Mouse (Mus musculus) adrenal gland, adult (tissue): ENCODE results near the gene Lrrc55.
A peak's percentile ranks its signal among the peaks of the same experiment; 100 is the strongest.

ENCODE experiments used
- DNase-seq, 2 experiments: peaks; one replicate each; pipeline ENCODE4 v3.0.0; 2022 to 2023; ENCODE audit warnings: low spot score in 1 of 2; ENCODE audit not compliant: inconsistent age in 2 of 2

The Lrrc55 gene

DNA sequence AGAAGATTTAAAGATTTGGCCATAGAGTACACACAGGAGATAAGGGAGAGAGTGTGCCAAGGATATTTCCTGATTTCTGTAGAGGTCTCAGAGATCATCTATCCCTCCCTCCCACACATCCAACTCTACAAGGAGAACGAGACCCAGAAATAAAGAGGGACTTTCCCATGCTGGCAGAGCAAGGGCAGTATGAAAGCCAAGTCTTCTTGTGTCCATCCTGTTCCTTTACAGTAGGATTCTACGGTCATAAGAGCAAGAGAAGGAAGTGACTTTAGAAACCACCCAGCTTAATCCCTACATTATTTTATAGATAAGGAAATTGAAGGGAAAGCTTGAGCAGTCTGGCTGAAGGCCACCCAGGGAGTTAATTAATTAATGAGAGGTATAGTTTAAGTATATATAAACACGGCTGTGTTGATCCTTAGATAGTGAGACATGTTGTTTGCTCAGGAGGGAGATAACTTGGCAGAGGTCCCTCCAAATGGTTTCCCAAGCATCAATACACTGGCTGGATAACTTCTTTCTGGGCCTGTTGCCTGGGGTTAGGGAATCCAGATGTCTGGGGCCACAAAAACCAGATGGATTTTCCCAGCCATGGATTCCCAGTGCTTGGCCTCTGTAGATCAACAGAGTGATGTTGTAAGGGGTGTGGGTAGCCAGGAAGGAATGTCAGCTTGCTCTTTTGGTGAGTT lies 24.8 kb downstream of the Lrrc55 start:
- DNase-seq, result no peak

DNA sequence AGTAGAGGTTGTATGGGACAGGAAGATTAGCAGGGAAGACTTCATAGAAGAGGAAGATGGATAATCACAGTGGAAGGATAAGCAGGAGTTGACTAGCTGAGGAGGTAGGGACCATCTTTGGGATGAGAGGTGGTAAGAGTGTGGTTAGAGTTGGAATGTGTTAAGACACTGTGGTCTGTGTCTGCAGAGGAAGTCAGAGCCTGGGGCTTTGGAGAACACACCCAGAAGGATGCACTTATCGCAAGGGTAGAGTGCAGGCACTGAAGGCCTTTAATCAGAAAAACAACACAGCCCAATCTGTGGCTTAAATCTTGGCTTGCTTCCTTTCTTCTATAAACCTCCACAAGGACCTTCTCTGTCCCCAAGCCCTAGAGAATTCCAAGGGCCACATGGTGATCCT lies 28.7 kb downstream of the Lrrc55 start:
- no peak for DNase-seq

DNA sequence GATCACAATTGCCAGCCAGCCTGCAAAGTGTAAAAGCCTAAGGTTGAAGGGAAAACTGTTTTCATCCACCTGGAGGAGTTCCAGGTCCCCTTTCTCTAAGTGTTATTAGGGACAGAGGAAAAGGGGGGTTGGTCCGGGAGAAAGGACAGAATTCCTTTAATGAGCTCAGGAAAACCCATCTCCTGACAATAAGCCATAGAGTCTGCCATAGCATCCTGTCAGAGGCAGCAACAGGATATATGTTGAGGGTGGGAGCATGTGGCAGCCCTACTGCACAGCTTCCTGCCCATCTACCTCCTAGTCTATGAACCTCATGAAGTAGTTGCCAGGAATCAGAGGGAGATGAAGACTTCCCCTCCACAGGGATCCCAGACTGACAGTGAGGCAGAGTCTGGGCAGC lies 29.4 kb downstream of the Lrrc55 start:
- DNase-seq, result no peak

DNA sequence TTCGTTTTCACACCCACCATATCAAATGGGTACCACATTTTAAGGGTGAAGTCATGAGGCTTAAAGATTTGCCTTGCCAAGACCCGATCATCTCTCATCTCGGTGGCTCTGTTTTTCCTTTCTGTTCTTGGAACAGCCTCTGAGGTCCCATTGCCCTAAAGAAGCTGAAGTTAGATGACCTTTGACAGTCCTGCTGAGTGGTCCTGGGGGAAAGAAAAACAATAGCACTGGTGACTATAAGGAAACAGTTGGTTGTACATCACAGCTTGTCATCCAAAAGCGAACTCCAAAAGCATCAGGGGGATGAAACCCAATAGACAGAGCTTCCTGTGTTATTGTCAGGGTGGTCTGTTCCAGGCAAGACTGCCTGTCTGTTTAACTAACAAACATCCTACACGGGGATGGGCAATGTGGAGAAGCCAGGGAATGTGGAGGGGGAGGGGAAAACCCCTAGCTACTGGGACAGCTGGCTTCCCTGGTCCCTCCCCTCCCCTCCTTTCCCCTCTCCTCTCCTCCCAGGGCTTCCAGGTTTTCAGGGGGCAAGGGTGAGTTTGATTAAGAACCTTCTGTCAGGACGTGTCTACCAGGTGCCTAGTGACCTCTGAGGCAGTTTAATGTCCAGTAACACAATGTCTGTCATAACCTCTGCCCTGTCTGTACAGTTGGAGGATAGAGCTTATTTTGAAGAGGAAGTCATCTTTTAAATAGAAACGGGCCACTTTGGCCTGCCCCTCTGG lies 33.5 kb downstream of the Lrrc55 start:
- peak; percentile 25 to 71 for DNase-seq

DNA sequence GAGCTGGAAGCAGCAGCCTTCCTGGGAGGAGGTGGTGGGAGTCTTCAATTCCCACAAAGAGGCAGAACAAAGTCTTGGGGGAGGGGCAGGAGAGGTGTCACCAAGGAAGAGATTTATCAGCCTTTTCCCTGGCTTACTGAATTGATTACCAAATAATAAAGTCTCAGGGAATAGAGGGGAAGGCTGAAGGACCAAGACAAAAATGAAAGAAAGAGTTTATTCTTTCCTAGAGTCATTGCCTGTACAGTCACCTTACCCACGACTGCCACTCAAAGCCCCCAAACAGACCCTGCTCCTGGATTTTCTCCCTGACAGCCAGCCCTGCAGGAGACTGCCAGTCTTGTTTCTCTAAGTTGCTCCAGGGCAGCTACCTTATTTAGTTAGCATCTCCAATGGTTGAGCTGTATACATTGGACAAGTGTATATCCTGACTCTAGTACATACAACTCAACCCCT lies 35.3 kb downstream of the Lrrc55 start:
- DNase-seq, result no peak

DNA sequence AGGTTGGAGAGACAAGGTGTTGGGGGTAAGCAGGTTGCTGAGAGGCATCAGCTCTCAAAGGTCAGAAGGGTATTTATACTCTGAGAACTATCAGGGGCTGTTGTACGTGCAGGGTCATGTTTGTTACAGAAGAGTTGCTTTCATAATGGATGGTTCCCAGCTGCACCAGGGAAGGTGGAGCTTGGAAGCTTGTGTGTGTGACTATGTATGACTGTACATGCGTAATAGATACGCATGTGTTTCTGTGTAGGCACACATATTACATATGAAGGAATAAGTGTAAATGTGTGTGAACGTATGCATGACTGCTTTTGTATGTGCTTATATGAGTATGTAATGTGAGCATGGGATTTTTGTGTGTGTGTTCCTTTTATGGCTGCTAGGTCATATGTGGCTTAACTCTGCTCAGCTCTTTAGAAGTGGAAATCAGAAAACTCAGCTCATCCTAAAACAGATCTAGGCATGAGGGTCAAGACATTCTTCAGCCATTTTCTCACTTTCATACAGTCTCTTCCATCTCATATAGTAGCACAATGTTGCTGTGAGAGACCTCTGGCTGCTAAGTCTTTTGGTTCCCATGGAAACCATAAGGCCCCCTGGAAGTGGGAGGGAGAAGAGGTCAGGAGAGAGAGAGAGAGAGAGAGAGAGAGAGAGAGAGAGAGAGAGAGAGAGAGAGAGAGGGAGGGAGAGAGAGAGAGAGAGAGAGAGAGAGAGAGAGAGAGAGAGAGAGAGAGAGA lies 35.9 kb downstream of the Lrrc55 start:
- no peak for DNase-seq

DNA sequence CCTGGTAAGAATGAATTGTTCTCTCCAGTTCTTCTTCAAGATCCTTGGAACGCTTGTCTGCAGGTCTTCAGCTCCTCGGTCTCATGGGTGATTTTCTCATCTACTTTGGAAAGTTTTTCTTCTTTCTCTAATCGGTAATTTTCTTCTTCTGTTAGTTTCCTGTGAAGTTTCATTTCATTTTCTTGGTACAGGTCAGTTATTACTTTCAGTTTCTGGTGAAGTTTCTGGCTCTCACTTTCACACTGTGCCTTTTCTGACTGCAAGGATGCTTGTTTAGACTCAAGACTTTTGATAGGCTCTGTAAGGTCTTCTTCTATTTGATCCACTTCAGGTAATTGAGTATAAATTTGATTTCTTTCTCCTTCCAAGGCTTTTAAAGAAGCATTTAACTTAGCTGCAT lies 39.6 kb downstream of the Lrrc55 start:
- DNase-seq, result no peak

DNA sequence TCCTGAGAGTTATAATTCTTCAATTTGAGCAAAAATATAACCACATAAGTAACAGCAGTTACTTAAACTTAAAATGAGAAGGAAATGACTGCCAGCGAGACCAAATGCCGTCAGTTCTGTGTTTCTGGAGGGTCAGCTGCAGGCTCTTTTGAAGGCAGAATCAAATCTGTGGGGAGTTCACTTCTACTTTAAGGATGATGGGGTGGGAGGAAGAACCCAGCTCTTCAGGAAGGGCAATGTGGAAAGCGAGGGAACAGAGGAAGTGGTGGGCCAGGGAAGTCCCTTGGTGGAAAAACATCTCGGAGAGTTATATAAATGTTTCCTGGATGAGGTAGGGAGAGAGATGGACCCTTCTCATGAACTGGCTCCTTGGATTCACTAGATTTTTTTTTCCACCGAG lies 40.9 kb downstream of the Lrrc55 start:
- no peak for DNase-seq

DNA sequence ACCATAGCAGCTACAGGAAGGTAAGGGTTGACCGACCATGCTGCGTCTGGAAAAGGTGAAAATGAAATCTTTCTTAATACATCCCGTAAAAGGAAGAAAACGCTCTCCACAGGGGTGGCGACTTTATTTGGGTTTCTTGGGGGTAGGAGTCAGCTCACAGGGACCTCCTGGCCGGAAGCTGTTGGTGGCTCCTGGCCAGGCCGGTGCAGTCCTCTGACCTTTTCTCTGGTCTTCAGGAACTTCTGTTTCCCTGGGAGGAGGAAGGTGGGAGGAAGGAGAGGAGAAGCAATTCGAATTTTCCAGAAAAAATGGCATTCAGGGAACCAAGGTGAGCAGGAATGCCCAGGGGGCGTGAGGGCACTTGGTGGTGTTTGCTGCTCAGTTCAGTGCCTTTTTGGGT lies 41.7 kb downstream of the Lrrc55 start:
- DNase-seq, result peak; percentile 35 to 65

DNA sequence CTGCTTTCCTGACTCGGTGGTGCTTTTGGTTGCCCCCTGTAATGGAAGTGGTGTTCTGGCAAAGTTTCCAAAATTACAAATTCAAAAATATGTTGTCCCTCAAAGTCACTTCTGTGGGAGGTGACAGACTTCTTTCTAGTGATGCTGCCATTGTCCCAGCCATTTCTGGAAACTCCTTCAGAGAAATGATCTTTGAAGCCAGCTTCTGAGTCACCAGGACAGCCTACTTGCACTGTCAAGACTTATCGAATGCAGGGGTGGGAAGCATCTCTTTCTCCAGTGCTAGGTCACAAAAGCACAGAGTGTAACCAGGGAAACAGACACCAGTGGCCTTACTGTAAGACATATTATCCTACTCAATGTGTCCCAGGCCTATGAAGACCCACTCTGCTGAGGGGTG lies 45.8 kb downstream of the Lrrc55 start:
- DNase-seq, result no peak

DNA sequence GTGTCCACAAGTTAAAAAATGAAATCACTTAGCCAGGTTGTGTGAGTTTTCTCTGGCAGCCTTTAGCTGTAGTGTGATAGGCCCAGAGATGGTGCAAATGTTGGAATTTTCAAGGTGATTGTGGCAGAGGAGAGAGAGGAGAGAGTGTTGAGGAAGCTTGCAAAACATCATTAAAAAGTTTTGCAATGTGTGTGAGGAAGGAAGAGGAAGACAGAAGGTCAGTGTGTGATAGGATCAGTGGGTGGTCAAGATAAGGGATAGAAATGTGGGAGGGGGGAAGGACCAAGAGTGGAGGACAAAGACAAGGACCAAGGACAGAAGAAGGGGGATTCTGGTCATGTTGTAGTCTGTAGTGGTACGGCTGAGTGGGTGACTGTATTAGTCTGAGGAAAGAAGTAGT lies 46.6 kb downstream of the Lrrc55 start:
- DNase-seq, result no peak

DNA sequence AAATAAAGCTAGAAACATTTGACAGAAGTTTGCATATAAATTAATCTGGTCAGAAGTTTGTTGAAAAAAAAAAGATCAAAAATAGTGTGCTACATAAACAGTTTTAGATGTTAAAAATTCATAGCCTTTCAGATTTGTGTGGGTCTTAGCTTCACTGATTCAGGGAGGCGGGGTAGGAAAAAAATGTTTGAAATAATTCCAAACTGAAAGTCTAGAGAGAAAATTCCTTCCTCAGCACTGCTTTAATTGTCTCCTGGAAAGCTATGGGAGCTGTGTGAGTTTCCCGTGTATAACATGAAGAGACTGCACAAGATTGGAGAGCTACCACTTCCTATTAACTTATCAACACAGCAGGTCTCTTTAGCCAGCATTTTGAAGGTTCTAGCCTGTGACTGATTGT lies 49.5 kb downstream of the Lrrc55 start:
- no peak for DNase-seq

DNA sequence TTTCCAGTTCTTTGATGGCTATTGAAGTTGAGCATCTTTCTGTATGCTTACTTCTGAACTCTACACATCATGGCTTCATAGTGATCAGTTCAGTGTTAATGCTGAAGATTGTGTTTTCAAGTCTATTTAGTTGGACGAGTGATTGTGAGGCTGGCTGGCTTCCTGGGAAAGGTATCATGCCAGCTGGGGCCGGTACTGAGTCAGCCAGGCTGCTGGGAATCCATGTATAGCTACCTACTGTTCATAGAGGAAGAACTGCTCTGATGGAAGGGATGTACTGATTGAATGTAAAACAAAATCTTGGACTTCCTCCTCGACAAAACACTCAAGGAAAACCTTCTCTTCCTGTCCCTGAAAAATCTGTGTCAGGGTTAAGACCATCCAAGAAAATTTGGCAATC lies 51.7 kb downstream of the Lrrc55 start:
- DNase-seq, result no peak

DNA sequence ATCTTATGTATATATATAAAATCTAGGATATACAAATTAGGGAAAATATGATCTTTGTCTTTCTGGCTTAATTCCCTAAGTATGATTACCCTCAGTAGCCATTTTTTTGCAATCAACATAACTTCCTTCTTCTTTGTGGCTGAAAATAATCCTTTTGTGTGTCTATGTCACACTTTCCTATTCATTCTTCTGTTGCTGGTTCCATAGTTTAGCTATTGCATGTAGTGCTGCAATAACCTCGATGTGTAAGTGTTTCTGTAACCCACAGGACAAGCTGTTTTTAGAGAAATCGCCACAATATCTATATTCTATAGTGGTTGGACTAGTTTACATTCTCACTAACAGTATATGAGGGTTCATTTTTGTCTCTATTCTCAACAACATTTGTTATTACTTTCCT lies 52.1 kb downstream of the Lrrc55 start:
- DNase-seq, result no peak

DNA sequence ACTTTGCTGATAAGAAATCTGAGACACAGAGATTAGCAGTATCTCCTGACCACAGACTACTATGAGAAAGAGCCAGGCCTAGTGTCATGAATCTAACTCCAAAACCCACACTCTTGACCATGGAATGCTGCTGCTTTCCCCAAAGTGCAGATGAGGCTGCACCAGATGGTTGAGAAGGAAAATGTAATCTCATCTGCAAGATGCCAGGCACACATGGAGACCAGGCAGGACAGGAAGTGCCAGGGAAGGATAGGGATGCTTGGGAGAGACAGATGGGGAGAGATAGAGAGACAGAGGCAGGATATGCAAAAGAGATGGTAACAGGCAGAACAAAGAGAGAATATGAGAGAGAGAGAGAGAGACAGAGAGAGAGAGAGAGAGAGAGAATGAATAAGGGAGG lies 56.2 kb downstream of the Lrrc55 start:
- no peak for DNase-seq

DNA sequence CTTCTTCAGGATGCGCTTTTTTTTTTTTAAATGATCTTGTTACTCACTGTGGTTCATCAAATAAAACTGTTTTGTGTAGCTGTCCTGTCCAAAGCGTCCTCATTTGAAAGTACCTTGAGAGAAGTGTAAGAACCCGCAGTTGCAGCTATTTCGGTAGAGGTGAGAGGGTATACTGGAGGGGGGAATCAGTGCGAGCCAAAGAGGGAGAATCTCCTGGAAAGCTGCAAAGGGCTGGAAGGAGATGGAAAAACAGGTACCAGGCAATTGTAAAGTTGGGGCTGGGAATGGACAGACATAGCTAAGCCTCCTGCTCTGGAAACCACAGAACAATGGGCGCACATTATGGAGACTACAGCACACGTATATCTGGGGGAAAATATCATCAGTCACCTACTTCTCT lies 57.2 kb downstream of the Lrrc55 start:
- no peak for DNase-seq

DNA sequence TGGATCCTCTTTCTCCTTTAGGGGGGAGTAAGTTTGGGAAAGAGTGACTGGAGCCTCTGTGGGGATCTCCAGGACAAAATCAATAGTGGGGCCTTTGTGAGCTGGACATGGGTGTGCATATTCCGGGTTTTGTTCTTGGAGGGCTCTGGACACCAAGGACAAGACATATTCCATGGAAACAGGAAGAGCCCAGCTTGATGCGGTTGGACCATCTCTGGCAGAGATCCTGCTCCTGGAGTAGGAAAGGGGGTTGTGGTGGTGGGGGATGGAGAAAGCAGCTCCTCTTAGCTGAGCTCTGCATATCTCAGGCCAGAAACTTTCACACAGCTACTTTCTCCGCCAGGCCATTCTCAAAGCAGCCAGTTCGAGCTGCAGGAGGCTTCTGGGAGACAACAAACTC lies 57.6 kb downstream of the Lrrc55 start:
- no peak for DNase-seq

DNA sequence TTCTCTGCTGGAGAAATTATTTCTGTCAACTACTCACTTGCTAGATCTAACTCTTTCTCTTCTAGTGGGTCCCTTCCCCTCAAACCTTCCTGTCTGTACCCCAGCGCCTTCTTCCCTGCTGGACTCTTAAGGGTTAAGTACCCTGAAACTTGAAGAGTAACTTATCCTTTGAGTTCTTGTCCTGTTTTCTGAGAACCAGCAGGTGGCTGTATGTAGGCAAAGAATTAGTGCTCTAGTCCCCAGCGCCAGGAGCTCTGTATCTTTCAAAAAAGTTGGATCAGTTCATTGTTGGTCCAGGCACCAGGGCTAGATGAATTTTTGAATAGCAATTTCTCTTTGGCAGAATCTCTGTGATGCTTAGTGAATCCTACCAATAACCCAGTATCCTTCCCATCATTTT lies 58.9 kb downstream of the Lrrc55 start:
- DNase-seq, result no peak

DNA sequence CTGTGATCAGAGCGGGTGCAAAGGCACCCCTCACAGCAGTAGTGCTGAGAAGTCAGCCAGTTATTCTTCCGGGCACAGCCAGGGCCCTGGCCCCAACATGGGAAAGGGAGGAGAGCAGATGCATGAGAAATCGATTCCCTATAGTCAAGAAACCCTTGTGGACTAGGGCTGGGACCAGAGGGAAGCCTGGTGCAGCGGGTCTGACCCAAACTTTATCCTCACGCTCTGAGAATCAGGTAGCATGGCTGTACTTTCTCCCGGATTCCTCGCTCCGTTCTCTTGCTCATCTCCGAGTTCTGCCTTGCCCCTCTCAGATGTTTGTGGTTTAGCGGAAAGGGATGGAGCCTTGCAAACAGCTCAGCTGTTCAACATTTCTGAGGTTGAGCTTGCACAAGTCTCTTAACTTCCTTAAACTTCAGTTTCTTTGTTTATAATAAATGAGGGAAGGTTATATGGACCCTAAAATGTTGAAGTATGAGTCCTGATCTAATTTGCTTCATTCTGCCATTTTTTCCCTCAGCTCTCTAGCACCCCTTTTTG lies 59.3 kb downstream of the Lrrc55 start:
- no peak for DNase-seq

DNA sequence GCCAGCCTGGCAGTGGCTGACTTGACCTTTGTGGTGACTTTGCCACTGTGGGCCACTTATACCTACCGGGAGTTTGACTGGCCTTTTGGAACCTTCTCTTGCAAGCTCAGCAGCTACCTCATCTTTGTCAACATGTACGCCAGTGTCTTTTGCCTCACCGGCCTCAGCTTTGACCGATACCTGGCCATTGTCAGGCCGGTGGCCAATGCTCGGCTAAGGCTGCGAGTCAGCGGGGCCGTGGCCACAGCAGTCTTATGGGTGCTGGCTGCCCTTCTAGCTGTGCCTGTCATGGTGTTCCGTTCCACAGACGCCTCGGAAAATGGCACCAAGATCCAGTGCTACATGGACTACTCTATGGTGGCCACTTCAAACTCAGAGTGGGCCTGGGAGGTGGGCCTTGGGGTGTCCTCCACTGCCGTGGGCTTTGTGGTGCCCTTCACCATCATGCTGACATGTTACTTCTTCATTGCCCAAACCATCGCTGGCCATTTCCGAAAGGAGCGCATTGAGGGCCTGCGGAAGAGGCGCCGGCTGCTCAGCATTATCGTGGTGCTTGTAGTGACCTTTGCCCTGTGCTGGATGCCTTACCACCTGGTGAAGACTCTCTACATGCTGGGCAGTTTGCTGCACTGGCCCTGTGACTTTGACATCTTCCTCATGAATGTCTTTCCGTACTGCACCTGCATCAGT lies 60.0 kb downstream of the Lrrc55 start:
- no peak for DNase-seq

DNA sequence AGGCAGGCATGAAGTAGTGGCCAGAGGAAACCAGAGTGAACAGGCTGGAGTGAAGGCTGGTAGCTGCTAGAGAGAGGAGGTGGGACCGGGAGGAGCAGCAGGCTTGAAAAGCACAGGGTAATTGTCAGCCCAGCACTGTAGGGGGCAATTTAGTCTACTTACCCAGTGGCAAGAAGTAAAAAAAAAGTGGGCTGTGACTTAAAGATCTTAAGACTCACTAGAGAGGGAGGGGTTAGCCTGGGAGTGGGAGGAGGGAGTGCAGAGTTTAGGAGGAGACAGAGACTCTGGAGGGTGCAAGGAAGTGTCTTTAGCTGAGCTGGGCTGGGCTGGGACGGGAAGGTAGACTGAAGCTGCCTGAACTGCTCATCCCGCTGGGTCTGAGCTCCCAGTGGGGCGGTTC lies 60.9 kb downstream of the Lrrc55 start, which contains the start of gene Aplnr:
Gene Aplnr (plus strand): TSS at position 137 of the 400 bp plus-strand sequence.
- no peak for DNase-seq
